Mouse (Mus musculus) adrenal gland, postnatal 25 days (tissue): ENCODE measurements around the gene Ddx52. TPM values are rescaled to one million over a fixed set of nuclear protein-coding genes. Genes with fewer than 3 reads are reported as not detected.

Experiments
- DNase-seq: peaks from one replicate; pipeline ENCODE4 v3.0.0; 2021; ENCODE audit warnings: mixed read lengths
- long read RNA-seq: library from polyadenylated mRNA; stranded (forward); transcript quantifications from one replicate; pipeline ENCODE4 v2.0.0, GENCODE M21; 2021
- total RNA-seq: library from RNA; stranded (reverse); gene quantifications from 2 replicates; pipeline ENCODE4 v1.2.3, GENCODE M21; 2021

Ddx52 gene
- total RNA-seq, result 19.3 and 21.0 TPM in 2 replicates
- long read RNA-seq, transcript Ddx52-201 (15 exons, 3,194 nt), result major isoform, 11 of 16 reads
- long read RNA-seq, partial matches to known transcripts, result 4 of 16 reads
- long read RNA-seq, other reads (novel, unspliced or antisense), result 1 of 16 reads

- peak; percentile 88 for DNase-seq
Measured at GRCm38 (mm10) chr11:83941950-83942840, at the start of gene Ddx52. Gene Ddx52 (plus strand): TSS chr11:83942062.

GRCm38 (mm10) chr11:83893325-83893724 lies 48.5 kb upstream of the Ddx52 start:
- DNase-seq, result peak; percentile 74

- no peak for DNase-seq
Measured at GRCm38 (mm10) chr11:83896430-83897410, 45.1 kb upstream of the Ddx52 start.

GRCm38 (mm10) chr11:83897569-83897968 lies 44.3 kb upstream of the Ddx52 start:
- no peak for DNase-seq

- no peak for DNase-seq
Measured at GRCm38 (mm10) chr11:83902812-83903211, 39.0 kb upstream of the Ddx52 start.

- DNase-seq, result peak; percentile 4
Measured at GRCm38 (mm10) chr11:83905756-83906155, 36.1 kb upstream of the Ddx52 start.

GRCm38 (mm10) chr11:83908376-83908775 lies 33.5 kb upstream of the Ddx52 start:
- DNase-seq, result no peak

- no peak for DNase-seq
Measured at GRCm38 (mm10) chr11:83913824-83914311, 28.0 kb upstream of the Ddx52 start.

- no peak for DNase-seq
Measured at GRCm38 (mm10) chr11:83914501-83914900, 27.4 kb upstream of the Ddx52 start.

GRCm38 (mm10) chr11:83922600-83922999 lies 19.3 kb upstream of the Ddx52 start:
- DNase-seq, result no peak

GRCm38 (mm10) chr11:83927097-83927496 lies 14.8 kb upstream of the Ddx52 start:
- peak; percentile 18 for DNase-seq

- no peak for DNase-seq
Measured at GRCm38 (mm10) chr11:83932506-83933106, 9.3 kb upstream of the Ddx52 start.

- DNase-seq, result no peak
Measured at GRCm38 (mm10) chr11:83933376-83933775, 8.5 kb upstream of the Ddx52 start.

- DNase-seq, result peak; percentile 77
Measured at GRCm38 (mm10) chr11:83935986-83936665, 5.7 kb upstream of the Ddx52 start.

GRCm38 (mm10) chr11:83938556-83938955 lies 3.3 kb upstream of the Ddx52 start:
- DNase-seq, result no peak

GRCm38 (mm10) chr11:83956822-83957221 lies 15.0 kb downstream of the Ddx52 start:
- DNase-seq, result no peak

- DNase-seq, result no peak
Measured at GRCm38 (mm10) chr11:83961983-83962382, 20.1 kb downstream of the Ddx52 start.

- peak; percentile 94 for DNase-seq
Measured at GRCm38 (mm10) chr11:83963991-83964921, 22.4 kb downstream of the Ddx52 start, which contains the start of gene Synrg. Gene Synrg (plus strand): TSS chr11:83964428.

GRCm38 (mm10) chr11:83967436-83968204 lies 25.8 kb downstream of the Ddx52 start:
- DNase-seq, result no peak
